In genomic region chr9:34930371-34930770, GRCm38 (mm10) we compare ENCODE assay signal across 31 mouse cellular contexts.
"Had no signal": no experiment of that assay in that cellular context is flagged by ENCODE, and none has a peak within 500 bp of the region (broad histone marks: within the 10 kb centered on the region; RNA-seq: fewer than 3 reads in every experiment).

No protein-coding gene starts in this region.

- H3K4me3 ChIP-seq: limb, embryonic 10.5 days; limb, embryonic 12.5 days; limb, embryonic 13.5 days; limb, embryonic 15.5 days; liver, embryonic 12.5 days; liver, embryonic 13.5 days; liver, embryonic 15.5 days; lung, embryonic 15.5 days; megakaryocyte, embryonic 14.5 days; midbrain, embryonic 10.5 days; midbrain, embryonic 12.5 days; midbrain, embryonic 13.5 days; midbrain, embryonic 15.5 days; myocyte; neural tube, embryonic 12.5 days; neural tube, embryonic 13.5 days had no signal

- H3K4me1 ChIP-seq: limb, embryonic 10.5 days; limb, embryonic 12.5 days; limb, embryonic 13.5 days; limb, embryonic 15.5 days; liver, embryonic 12.5 days; liver, embryonic 13.5 days; liver, embryonic 15.5 days; lung, embryonic 15.5 days; megakaryocyte, embryonic 14.5 days; midbrain, embryonic 10.5 days; midbrain, embryonic 12.5 days; midbrain, embryonic 13.5 days; midbrain, embryonic 15.5 days; neural tube, embryonic 12.5 days; neural tube, embryonic 13.5 days had no signal

- H3K27me3 ChIP-seq: limb, embryonic 12.5 days; limb, embryonic 13.5 days; limb, embryonic 15.5 days; liver, embryonic 12.5 days; liver, embryonic 13.5 days; liver, embryonic 15.5 days; lung, embryonic 15.5 days; megakaryocyte, embryonic 14.5 days; midbrain, embryonic 12.5 days; midbrain, embryonic 13.5 days; midbrain, embryonic 15.5 days; neural tube, embryonic 12.5 days; neural tube, embryonic 13.5 days had no signal

- ATAC-seq: liver, embryonic 12.5 days; liver, postnatal 0 days; lung, postnatal 0 days; midbrain, embryonic 13.5 days; midbrain, embryonic 15.5 days; midbrain, embryonic 16.5 days had no signal

- H3K27ac ChIP-seq: limb, embryonic 10.5 days; limb, embryonic 12.5 days; limb, embryonic 13.5 days; limb, embryonic 15.5 days; liver, embryonic 12.5 days; liver, embryonic 13.5 days; liver, embryonic 14.5 days; liver, embryonic 15.5 days; lung, embryonic 15.5 days; macrophage; midbrain, embryonic 10.5 days; midbrain, embryonic 12.5 days; midbrain, embryonic 13.5 days; midbrain, embryonic 15.5 days; neural tube, embryonic 12.5 days; neural tube, embryonic 13.5 days had no signal

- DNase-seq: left cerebral cortex, postnatal 4 days; liver; liver, embryonic 13.5 days; liver, postnatal 0 days; lung, adult 18-20 months; lung, adult 2 months; lung, embryonic 14.5 days; lung, postnatal 10 days; lung, postnatal 14 days; lung, postnatal 36 days; lung, postnatal 4 days; midbrain, embryonic 14.5 days had no signal
